Mouse (Mus musculus) liver, postnatal 0 days (tissue): ENCODE data around the gene Themis2.

ENCODE experiments used
- CTCF ChIP-seq: sonication (generic); IDR thresholded peaks from 2 replicates; pipeline ENCODE4 v1.5.1; 2016; ENCODE audit warnings: antibody characterized with exemption, low read depth
- EP300 ChIP-seq: IDR thresholded peaks from 2 replicates; pipeline ENCODE4 v1.6.1; 2016; ENCODE audit warnings: antibody characterized with exemption, low read depth, mild to moderate bottlenecking

GRCm38 (mm10) chr4:132804331-132804730 lies 8.1 kb upstream of the Themis2 start:
- TF ChIP-seq EP300 (no peak), CTCF (no peak)
